Mouse (Mus musculus) spleen, adult 12 weeks (tissue): Measurements from ENCODE around the gene Nipal3.

Source experiments
- DNase-seq: peaks from one replicate; pipeline ENCODE4 v3.0.0; 2022; ENCODE audit warnings: low spot score

The Nipal3 gene

GRCm38 (mm10) chr4:135433443-135434394 lies 61.1 kb downstream of the Nipal3 start, which contains the start of gene Rcan3:
Rcan3 (minus strand) TSS chr4:135433853.
- DNase-seq = peak; percentile 72

- DNase-seq = peak; percentile 12
These were observed 61.8 kb downstream of the Nipal3 start for GRCm38 (mm10) chr4:135433086-135433442.

DNA sequence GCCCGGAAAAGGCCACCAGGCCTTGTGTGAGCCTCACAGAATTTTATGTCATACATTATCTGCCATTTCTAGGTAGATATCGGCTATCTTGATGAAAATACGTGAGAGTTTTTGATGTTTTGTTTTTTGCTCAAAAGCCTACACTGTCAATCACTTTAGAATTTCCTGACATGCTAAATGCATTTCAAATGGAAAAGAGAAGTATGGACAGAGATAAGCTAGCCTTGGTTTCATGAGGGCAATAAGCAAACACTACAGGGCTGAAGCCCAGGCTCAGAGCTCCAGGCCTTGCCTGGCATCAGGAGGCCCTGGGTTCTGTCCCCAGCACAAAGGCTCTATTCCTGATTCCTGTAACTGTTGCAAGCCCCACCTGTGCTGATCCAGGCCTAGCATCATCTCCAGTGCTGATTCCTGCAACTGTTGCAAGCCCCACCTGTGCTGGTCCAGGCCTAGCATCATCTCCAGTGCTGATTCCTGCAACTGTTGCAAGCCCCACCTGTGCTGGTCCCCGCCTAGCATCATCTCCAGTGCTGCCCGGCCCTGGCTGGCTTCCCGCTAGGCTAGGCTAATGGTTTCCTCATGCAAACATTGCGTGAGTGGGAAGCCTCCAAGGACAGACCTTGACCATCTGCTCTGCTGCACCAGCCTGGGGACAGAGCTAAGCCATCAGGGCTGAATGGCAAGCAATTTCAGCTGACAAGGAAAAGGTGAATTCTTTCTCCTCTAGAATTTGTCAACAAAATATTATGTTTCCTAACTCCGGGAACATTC lies 64.7 kb downstream of the Nipal3 start:
- DNase-seq = no peak

DNA sequence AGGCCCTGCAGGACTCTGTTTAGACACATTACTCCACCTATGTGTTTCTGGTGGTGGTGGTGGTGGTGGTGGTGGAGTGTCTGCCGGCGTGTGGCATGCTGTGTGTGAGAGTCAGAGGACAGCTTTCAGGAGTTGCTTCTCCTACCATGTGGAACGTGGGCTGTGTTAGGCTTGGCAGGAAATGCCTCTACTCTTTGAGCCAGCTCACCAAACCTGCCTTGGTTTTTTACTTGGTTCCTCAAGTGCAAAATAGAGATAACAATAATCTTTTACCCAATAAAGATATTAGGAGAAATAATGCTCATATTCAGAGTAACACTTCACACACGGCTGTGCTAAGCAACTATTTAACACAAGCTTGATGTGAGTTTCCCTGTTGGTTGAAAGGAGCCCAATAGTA lies 65.5 kb downstream of the Nipal3 start:
- no peak for DNase-seq

- no peak for DNase-seq
These were observed 68.3 kb downstream of the Nipal3 start for GRCm38 (mm10) chr4:135426587-135426986.

DNA sequence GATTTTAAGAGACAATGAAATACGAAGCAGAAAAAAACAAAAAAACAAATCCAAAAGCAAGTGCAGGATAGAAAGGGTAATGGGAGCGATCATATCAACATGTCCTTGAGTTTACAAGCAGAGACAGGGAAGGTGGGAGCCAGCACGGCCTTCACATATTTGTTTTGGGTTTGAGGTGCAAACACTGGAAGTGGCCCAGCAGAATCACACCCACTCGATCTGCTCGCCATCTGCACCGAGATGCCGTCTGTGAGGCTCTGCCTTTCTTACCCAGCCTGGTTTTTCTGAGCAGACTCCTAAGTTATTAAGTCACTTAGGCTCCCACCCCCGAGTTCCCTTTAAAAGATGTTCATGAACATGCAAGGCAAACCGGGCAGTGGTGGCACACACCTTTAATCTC lies 69.2 kb downstream of the Nipal3 start:
- DNase-seq = no peak

- no peak for DNase-seq
These were observed 73.9 kb downstream of the Nipal3 start for GRCm38 (mm10) chr4:135420961-135421360.

GRCm38 (mm10) chr4:135420416-135420815 lies 74.4 kb downstream of the Nipal3 start:
- DNase-seq = no peak

DNA sequence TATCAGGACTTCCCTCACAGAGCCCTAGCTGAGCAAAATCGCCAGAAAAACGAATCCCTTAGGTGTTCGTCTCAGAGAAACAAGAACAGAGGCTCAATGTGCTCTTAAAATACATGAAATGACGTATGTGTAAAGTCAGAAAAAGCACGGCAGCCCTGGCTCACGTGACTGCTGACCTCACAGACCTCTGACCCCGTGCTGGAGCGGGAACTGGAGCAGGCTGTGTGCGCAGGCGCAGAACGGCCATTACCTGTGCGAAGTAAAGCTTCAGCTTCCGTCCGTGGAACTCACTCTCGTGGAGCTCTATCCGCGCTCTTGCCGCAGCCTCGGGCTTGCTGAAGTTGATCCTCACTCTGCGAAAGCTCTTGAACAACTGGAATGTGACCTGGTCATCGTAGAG lies 74.8 kb downstream of the Nipal3 start:
- no peak for DNase-seq

DNA sequence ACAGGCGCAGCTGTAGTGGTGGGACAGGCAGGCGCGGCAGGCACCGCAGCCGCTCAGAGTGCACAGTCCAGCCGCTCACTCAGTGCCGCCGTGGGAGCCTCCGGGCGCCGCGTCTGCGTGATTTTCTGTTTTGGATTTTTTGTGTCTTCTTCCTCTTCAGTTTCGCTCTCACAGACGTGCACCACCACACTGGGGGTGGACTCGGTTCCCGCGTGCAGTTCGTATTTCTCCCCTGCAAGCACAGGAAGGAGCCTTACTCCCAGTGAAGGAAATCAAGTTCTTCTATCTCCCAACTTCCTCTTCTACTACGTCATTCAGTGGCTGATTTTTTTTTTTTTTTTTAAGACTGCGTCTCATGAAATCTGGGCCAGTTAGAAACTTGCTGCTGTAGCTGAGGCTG lies 78.5 kb downstream of the Nipal3 start:
- no peak for DNase-seq

GRCm38 (mm10) chr4:135413491-135413890 lies 81.3 kb downstream of the Nipal3 start:
- no peak for DNase-seq

GRCm38 (mm10) chr4:135411633-135412032 lies 83.2 kb downstream of the Nipal3 start:
- DNase-seq = no peak

DNA sequence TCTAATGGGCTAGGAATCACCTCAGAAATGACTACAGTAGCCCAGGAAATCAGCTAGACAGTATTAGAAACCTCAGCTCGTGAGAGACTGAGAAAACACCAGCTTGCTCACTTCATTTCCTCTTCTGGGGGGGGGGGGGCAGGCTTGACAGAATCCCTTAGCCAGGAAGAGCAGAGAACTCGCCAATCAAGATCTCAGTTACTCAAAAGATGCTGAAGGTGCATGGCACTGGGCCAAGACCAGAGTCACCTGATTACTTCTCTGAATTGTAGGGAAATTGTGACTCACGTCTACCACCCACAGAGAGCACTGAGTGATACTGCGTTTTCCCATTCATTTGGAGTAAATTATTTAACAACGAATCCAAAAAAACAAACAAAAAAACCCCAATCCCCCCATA lies 88.7 kb downstream of the Nipal3 start:
- no peak for DNase-seq

GRCm38 (mm10) chr4:135404916-135405315 lies 89.9 kb downstream of the Nipal3 start:
- DNase-seq = no peak

DNA sequence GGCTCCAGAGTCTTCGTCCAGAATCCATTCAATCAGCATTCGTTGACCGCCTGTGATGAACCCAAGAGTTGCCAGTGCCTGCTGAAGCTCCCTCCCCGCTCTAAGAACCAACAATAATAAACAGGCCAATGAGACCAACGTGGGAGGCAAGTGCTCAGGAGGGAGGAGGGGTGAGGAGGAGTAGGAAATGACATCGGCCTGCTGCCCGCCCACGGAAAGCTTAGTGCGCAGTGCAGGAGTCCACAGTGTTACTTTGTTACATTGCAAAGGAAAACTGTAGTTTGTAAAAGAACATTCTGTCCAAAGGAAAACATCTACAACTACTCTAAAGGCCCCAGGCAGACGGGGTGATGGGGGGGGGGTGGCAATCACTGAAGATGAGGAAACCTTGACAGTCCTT lies 90.8 kb downstream of the Nipal3 start:
- no peak for DNase-seq

GRCm38 (mm10) chr4:135401881-135402280 lies 93.0 kb downstream of the Nipal3 start:
- DNase-seq = no peak

DNA sequence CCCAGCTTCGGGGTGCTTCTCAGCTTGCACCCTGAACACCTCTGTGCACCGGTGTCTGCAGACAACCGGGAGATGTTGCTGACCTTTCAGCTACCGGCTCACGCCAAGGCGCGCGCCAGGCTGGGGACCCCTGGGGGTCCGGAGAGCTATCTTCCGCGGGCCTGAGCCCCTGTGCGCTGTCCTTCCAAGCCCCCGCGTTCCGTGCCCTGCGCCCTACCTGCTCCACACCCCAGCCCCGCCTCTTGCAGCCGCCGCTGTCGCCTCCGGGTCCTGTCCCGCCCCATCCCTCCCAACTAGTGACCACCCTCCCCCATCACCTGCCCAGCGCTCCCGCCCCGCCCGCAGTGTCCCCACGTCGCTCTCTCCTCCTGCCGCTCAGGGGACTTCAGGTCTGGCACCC lies 96.8 kb downstream of the Nipal3 start, which contains the start of gene Ncmap:
Gene Ncmap, minus strand, starts transcription at position 237 of the 400 bp plus-strand sequence.
- no peak for DNase-seq

GRCm38 (mm10) chr4:135397551-135397950 lies 97.3 kb downstream of the Nipal3 start:
- DNase-seq = no peak

DNA sequence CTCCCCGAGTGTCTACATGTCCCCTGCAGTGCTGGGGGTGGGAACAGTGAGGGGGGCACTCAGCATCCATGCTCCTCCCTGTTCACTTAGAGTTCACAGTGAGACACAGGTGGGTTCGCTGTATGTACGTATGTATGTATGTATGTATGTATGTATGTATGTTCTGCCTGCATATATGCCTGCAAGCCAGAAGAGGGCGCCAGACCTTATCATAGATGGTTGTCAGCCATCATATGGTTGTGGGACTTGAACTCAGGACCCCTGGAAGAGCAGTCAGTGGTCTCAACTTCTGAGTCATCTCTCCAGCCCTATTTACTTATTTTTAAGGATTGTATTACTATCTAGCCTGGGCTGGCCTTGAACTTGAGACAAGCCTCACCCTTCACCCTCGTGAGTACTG lies 98.5 kb downstream of the Nipal3 start:
- DNase-seq = no peak
